Mouse (Mus musculus) R1 (cell line): ENCODE results near the gene Samd4.

Experiments
- DNase-seq: peaks from one replicate; pipeline ENCODE4 v3.0.0-alpha.2; 2018; ENCODE audit warnings: low read depth, low spot score

Gene Samd4

GRCm38 (mm10) chr14:46955109-46955508 lies 72.5 kb downstream of the Samd4 start:
- DNase-seq = no peak

- DNase-seq = peak; percentile 7
Observed at GRCm38 (mm10) chr14:46955574-46956043, 73.0 kb downstream of the Samd4 start.

GRCm38 (mm10) chr14:46956121-46956520 lies 73.5 kb downstream of the Samd4 start:
- DNase-seq = no peak

- no peak for DNase-seq
Observed at GRCm38 (mm10) chr14:46959166-46959721, 76.6 kb downstream of the Samd4 start.

- no peak for DNase-seq
Observed at GRCm38 (mm10) chr14:46959831-46960230, 77.2 kb downstream of the Samd4 start.

GRCm38 (mm10) chr14:46962832-46963231 lies 80.2 kb downstream of the Samd4 start:
- DNase-seq = no peak

GRCm38 (mm10) chr14:46964074-46964872 lies 81.6 kb downstream of the Samd4 start:
- no peak for DNase-seq

- peak; percentile 35 for DNase-seq
Observed at GRCm38 (mm10) chr14:46966206-46966605, 83.6 kb downstream of the Samd4 start.

- no peak for DNase-seq
Observed at GRCm38 (mm10) chr14:46968046-46968445, 85.4 kb downstream of the Samd4 start.

- DNase-seq = no peak
Observed at GRCm38 (mm10) chr14:46970673-46971072, 88.0 kb downstream of the Samd4 start.

- no peak for DNase-seq
Observed at GRCm38 (mm10) chr14:46971802-46972201, 89.1 kb downstream of the Samd4 start.

- no peak for DNase-seq
Observed at GRCm38 (mm10) chr14:46974874-46975273, 92.2 kb downstream of the Samd4 start.

GRCm38 (mm10) chr14:46975969-46976368 lies 93.3 kb downstream of the Samd4 start:
- DNase-seq = no peak

- DNase-seq = no peak
Observed at GRCm38 (mm10) chr14:46976712-46977111, 94.1 kb downstream of the Samd4 start.

GRCm38 (mm10) chr14:46977660-46978059 lies 95.0 kb downstream of the Samd4 start:
- no peak for DNase-seq

- no peak for DNase-seq
Observed at GRCm38 (mm10) chr14:46979172-46979571, 96.5 kb downstream of the Samd4 start.

GRCm38 (mm10) chr14:46980736-46981438 lies 98.2 kb downstream of the Samd4 start:
- no peak for DNase-seq

- DNase-seq = no peak
Observed at GRCm38 (mm10) chr14:46982106-46982505, 99.5 kb downstream of the Samd4 start.

- no peak for DNase-seq
Observed at GRCm38 (mm10) chr14:46984542-46985125, 102.0 kb downstream of the Samd4 start.

- DNase-seq = peak; percentile 98
Observed at GRCm38 (mm10) chr14:46989694-46990093, 107.0 kb downstream of the Samd4 start.

- DNase-seq = no peak
Observed at GRCm38 (mm10) chr14:46990450-46990849, 107.8 kb downstream of the Samd4 start.

- no peak for DNase-seq
Observed at GRCm38 (mm10) chr14:46994704-46995103, 112.0 kb downstream of the Samd4 start.
